Comparison of ENCODE assay signal across 24 mouse cellular contexts in the genomic region with DNA sequence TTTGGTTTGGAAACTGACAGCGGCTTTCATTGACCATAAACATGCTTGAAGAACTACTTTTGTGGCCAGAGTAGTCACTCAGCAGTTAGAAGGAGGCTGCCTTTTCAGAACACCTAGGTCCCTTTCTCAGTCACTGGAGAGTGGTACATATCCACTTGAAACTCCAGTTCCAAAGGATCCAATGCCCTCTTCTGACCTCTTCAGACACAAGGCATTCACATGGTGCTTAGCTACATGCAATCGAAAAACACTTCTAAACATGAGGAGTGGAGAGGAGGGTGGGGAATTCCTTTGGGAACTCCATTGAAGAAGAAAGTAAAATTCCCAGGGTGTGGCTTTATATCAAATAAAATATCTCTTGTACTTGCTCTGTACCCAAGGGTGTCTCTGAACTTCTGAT. TPM values are rescaled to one million over a fixed set of nuclear protein-coding genes. Genes with fewer than 3 reads are reported as not detected.
"Had no signal": no experiment of that assay in that cellular context is flagged by ENCODE, and none has a peak within 500 bp of the region (broad histone marks: within the 10 kb centered on the region; RNA-seq: fewer than 3 reads in every experiment).

No protein-coding gene starts in this region.

- H3K4me3 ChIP-seq: gastrocnemius, adult 2 months; heart, embryonic 13.5 days; heart, embryonic 15.5 days; hindbrain, embryonic 10.5 days; hindbrain, embryonic 12.5 days; intestine, embryonic 15.5 days; layer of hippocampus, adult 2 months; left cerebral cortex, adult 2 months; limb, embryonic 10.5 days; limb, embryonic 12.5 days had no signal

- H3K27ac ChIP-seq: gastrocnemius, adult 2 months; heart, embryonic 13.5 days; heart, embryonic 15.5 days; hindbrain, embryonic 10.5 days; hindbrain, embryonic 12.5 days; hindbrain, embryonic 14.5 days; intestine, embryonic 15.5 days; layer of hippocampus, adult 2 months; left cerebral cortex, adult 2 months; limb, embryonic 10.5 days; limb, embryonic 12.5 days had no signal

- H3K4me1 ChIP-seq: intestine, embryonic 15.5 days; limb, embryonic 12.5 days had no signal

- H3K9me3 ChIP-seq: heart, embryonic 13.5 days; heart, embryonic 15.5 days; hindbrain, embryonic 10.5 days; hindbrain, embryonic 12.5 days; intestine, embryonic 15.5 days; limb, embryonic 10.5 days; limb, embryonic 12.5 days had no signal

- DNase-seq: gastrocnemius, adult 2 months; gastrocnemius, postnatal 10 days; gastrocnemius, postnatal 25 days; heart, postnatal 14 days; heart, postnatal 4 days; kidney, adult 18-20 months; kidney, adult 8-10 months; kidney, postnatal 10 days; kidney, postnatal 25 days; kidney, postnatal 4 days; liver had no signal

- H3K27me3 ChIP-seq: heart, embryonic 13.5 days; heart, embryonic 15.5 days; intestine, embryonic 15.5 days had no signal

- H3K36me3 ChIP-seq: heart, embryonic 13.5 days; heart, embryonic 15.5 days; hindbrain, embryonic 10.5 days; hindbrain, embryonic 12.5 days; intestine, embryonic 15.5 days; limb, embryonic 10.5 days; limb, embryonic 12.5 days had no signal

RNA-seq across cellular contexts. Expression of gene Actg2, which starts 59.0 kb away (rescaled TPM):
- total RNA-seq: granulocyte monocyte progenitor cell, adult 5-6 weeks; layer of hippocampus, adult 2 months; layer of hippocampus, postnatal 25 days; left cerebral cortex, adult 2 months; left cerebral cortex, postnatal 36 days had no signal
